Mouse (Mus musculus) stomach, postnatal 0 days (tissue): Measurements from ENCODE around the gene Tspoap1. TPM values are rescaled to one million over a fixed set of nuclear protein-coding genes. Genes with fewer than 3 reads are reported as not detected.

ENCODE experiments used
- ATAC-seq: fragments of 200-750 bp; cut with Nextera tagmentation; 2 replicates; pipeline ENCODE4 v1.8.0; 2017; ENCODE audit not compliant: low FRiP score, low TSS enrichment
- DNase-seq: peaks from one replicate; pipeline ENCODE4 v3.0.0-alpha.2; 2016; ENCODE audit warnings: low spot score
- H3K27ac ChIP-seq: fragments of 300-500 bp; sonication (generic); replicated peaks from 2 replicates; pipeline ENCODE4 v1.5.1; 2014; ENCODE audit warnings: mild to moderate bottlenecking, control low read depth
- H3K27me3 ChIP-seq: fragments of 300-500 bp; sonication (generic); 2 replicates; pipeline ENCODE4 v1.6.1; 2014; ENCODE audit warnings: low read length; ENCODE audit not compliant: control insufficient read depth, insufficient read depth
- H3K36me3 ChIP-seq: fragments of 300-500 bp; sonication (generic); 2 replicates; pipeline ENCODE4 v1.6.1; 2014; ENCODE audit warnings: low read length, mixed read lengths; ENCODE audit not compliant: control insufficient read depth, insufficient read depth
- H3K4me1 ChIP-seq: fragments of 300-500 bp; sonication (generic); replicated peaks from 2 replicates; pipeline ENCODE4 v1.6.1; 2014; ENCODE audit warnings: antibody characterized with exemption; ENCODE audit not compliant: control insufficient read depth, insufficient read depth
- H3K4me2 ChIP-seq: fragments of 300-500 bp; sonication (generic); replicated peaks from 2 replicates; pipeline ENCODE4 v1.6.1; 2014; ENCODE audit warnings: low read depth, mild to moderate bottlenecking, control low read depth, moderate library complexity
- H3K4me3 ChIP-seq: fragments of 300-500 bp; sonication (generic); 2 replicates; pipeline ENCODE4 v1.5.1; 2014; ENCODE audit warnings: low read depth, low read length, control low read depth
- H3K9ac ChIP-seq: fragments of 300-500 bp; sonication (generic); 2 replicates; pipeline ENCODE4 v1.6.1; 2014; ENCODE audit warnings: mild to moderate bottlenecking, low read length, control low read depth, mixed read lengths
- H3K9me3 ChIP-seq: fragments of 300-500 bp; sonication (generic); 2 replicates; pipeline ENCODE4 v1.6.1; 2016; ENCODE audit warnings: low read length; ENCODE audit not compliant: control insufficient read depth
- CTCF ChIP-seq: IDR thresholded peaks from 2 replicates; pipeline ENCODE4 v1.5.1; 2016; ENCODE audit warnings: antibody characterized with exemption, low read depth, mild to moderate bottlenecking, moderate library complexity
- EP300 ChIP-seq: optimal IDR thresholded peaks from 2 replicates; pipeline ENCODE3; 2016; ENCODE audit warnings: antibody characterized with exemption
- WGBS: fragments of 180-500 bp; shearing (Covaris S2); extraction: QIAGEN DNeasy Blood & Tissue Kit; methylation state at CpG from one replicate; pipeline ENCODE4 v1.1.7; 2014; 5-methylcytosine and 5-hydroxymethylcytosine counted together
- polyA plus RNA-seq: library from polyadenylated mRNA; unstranded; fragments of >200 nt; fragmentation: Nextera tagmentation; extraction: Ambion mirVana; gene quantifications from 2 replicates; pipeline ENCODE4 v1.2.1, GENCODE M21; 2015

The Tspoap1 gene
- polyA plus RNA-seq, 1 experiment from 2014 or later: 0.56 TPM

GRCm38 (mm10) chr11:87728850-87729592 is 31.3 kb upstream of the Tspoap1 start:
- TF ChIP-seq CTCF (no peak), EP300 (no peak)
- DNase-seq (no peak), ATAC-seq (no peak)
- no peaks in the 10 kb centered on the region for H3K27me3 ChIP-seq
- no peak overlapping the region for H3K9ac ChIP-seq
- H3K4me3 ChIP-seq: no peak overlapping the region
- H3K9me3 ChIP-seq: no peaks in the 10 kb centered on the region
- no peak overlapping the region for H3K4me2 ChIP-seq
- WGBS: 64% methylated on average over 18 of the region's 18 CpGs
- H3K4me1 ChIP-seq: no peaks in the 10 kb centered on the region
- no peaks in the 10 kb centered on the region for H3K36me3 ChIP-seq
- no peak overlapping the region for H3K27ac ChIP-seq

- no peak for TF ChIP-seq CTCF
- no peak for TF ChIP-seq EP300
- DNase-seq (no peak), ATAC-seq (no peak)
- no peak overlapping the region for H3K4me2 ChIP-seq
- WGBS: 79% methylated on average over 13 of the region's 13 CpGs
- no peak overlapping the region for H3K27ac ChIP-seq
- no peak overlapping the region for H3K4me3 ChIP-seq
- H3K4me1 ChIP-seq: no peaks in the 10 kb centered on the region
- no peaks in the 10 kb centered on the region for H3K9me3 ChIP-seq
- no peaks in the 10 kb centered on the region for H3K27me3 ChIP-seq
- no peak overlapping the region for H3K9ac ChIP-seq
- 0 out of 2 replicates have a peak, but pooled peaks cover 2% of the 10 kb centered on the region for H3K36me3 ChIP-seq
Measured at GRCm38 (mm10) chr11:87729593-87730185, 30.7 kb upstream of the Tspoap1 start.

- Histone ChIP-seq H3K9me3 (no peaks in the 10 kb centered on the region), H3K9ac (no peak overlapping the region), H3K27me3 (no peaks in the 10 kb centered on the region), H3K4me1 (no peaks in the 10 kb centered on the region; the same call in 1 of the 2 replicates), H3K36me3 (0 out of 2 replicates have a peak, but pooled peaks cover 2% of the 10 kb centered on the region), H3K27ac (no peak overlapping the region), H3K4me2 (no peak overlapping the region), H3K4me3 (no peak overlapping the region)
- 80% methylated on average over 10 of the region's 10 CpGs for WGBS
- DNase-seq (no peak), ATAC-seq (no peak)
- TF ChIP-seq EP300 (no peak), CTCF (no peak)
Measured at GRCm38 (mm10) chr11:87730652-87731310, 29.6 kb upstream of the Tspoap1 start.

GRCm38 (mm10) chr11:87734346-87734745 is 26.0 kb upstream of the Tspoap1 start:
- 65% methylated on average over 5 of the region's 5 CpGs for WGBS
- H3K4me2 ChIP-seq: no peak overlapping the region
- TF ChIP-seq CTCF: no peak
- TF ChIP-seq EP300: no peak
- no peak overlapping the region for H3K9ac ChIP-seq
- no peak overlapping the region for H3K27ac ChIP-seq
- 0 out of 2 replicates have a peak, but pooled peaks cover 2% of the 10 kb centered on the region for H3K36me3 ChIP-seq
- ATAC-seq: no peak
- no peaks in the 10 kb centered on the region; the same call in 1 of the 2 replicates for H3K4me1 ChIP-seq
- H3K4me3 ChIP-seq: no peak overlapping the region
- no peaks in the 10 kb centered on the region for H3K9me3 ChIP-seq
- DNase-seq: no peak
- no peaks in the 10 kb centered on the region for H3K27me3 ChIP-seq

- H3K9ac ChIP-seq: no peak overlapping the region
- ATAC-seq (no peak), DNase-seq (no peak)
- no peaks in the 10 kb centered on the region; the same call in 1 of the 2 replicates for H3K4me1 ChIP-seq
- H3K4me2 ChIP-seq: no peak overlapping the region
- H3K9me3 ChIP-seq: no peaks in the 10 kb centered on the region
- H3K27ac ChIP-seq: no peak overlapping the region
- TF ChIP-seq CTCF (no peak), EP300 (no peak)
- no peaks in the 10 kb centered on the region for H3K27me3 ChIP-seq
- H3K4me3 ChIP-seq: no peak overlapping the region
- 0 out of 2 replicates have a peak, but pooled peaks cover 2% of the 10 kb centered on the region for H3K36me3 ChIP-seq
- WGBS: 55% methylated on average over 6 of the region's 6 CpGs
Measured at GRCm38 (mm10) chr11:87735691-87736090, 24.6 kb upstream of the Tspoap1 start.
